Mouse (Mus musculus): ENCODE measurements at regions not wholly inside any gene's neighbourhood (a gene's known extent, or its start where the extent isn't known, plus 50 kb on each side); places are given as distances from the start of the nearest gene placed in this dataset.

- TF ChIP-seq HCFC1 (IDR thresholded peaks at IDR 0.05; ENCODE audit: borderline replicate concordance, insufficient read depth, low read length) (no peak), ZNF384 (IDR thresholded peaks at IDR 0.05; ENCODE audit: low read depth, low read length) (no peak), ZC3H11A (IDR thresholded peaks at IDR 0.05; ENCODE audit: borderline replicate concordance, low read depth, low read length) (no peak), MAFK (IDR thresholded peaks at IDR 0.05; ENCODE audit: insufficient read depth, low read depth, low read length) (no peak), CHD2 (IDR thresholded peaks at IDR 0.05; ENCODE audit: low read depth, low read length) (no peak)
Observed at GRCm38 (mm10) chr13:8152168-8152567, 50.5 kb upstream of the Adarb2 start.

All from ES-E14 (cell line).